Mouse (Mus musculus) erythroblast, embryonic 14.5 days (primary cell): ENCODE results near the gene Tbc1d17. TPM values are rescaled to one million over a fixed set of nuclear protein-coding genes. Genes with fewer than 3 reads are reported as not detected.

ENCODE experiments used
- H3K27me3 ChIP-seq: 2 replicates; pipeline ENCODE4 v1.6.1; 2012; ENCODE audit warnings: inconsistent platforms; ENCODE audit not compliant: control insufficient read depth
- H3K36me3 ChIP-seq: 2 replicates; pipeline ENCODE4 v1.6.1; 2012; ENCODE audit warnings: mild to moderate bottlenecking, inconsistent platforms; ENCODE audit not compliant: control insufficient read depth
- H3K4me1 ChIP-seq: 2 replicates; pipeline ENCODE4 v1.6.1; 2012; ENCODE audit warnings: inconsistent platforms; ENCODE audit not compliant: control insufficient read depth
- H3K4me3 ChIP-seq: replicated peaks from 2 replicates; pipeline ENCODE3; 2012; ENCODE audit warnings: moderate library complexity, mild to moderate bottlenecking, inconsistent platforms
- H3K9me3 ChIP-seq: 2 replicates; pipeline ENCODE4 v1.6.1; 2012; ENCODE audit warnings: low read length, inconsistent platforms, mixed read lengths; ENCODE audit not compliant: control insufficient read depth
- GATA1 ChIP-seq: IDR thresholded peaks from 2 replicates; pipeline ENCODE4 v1.6.1; 2012; ENCODE audit warnings: low read length, inconsistent platforms, mixed read lengths
- TAL1 ChIP-seq: IDR thresholded peaks from 3 replicates; pipeline ENCODE4 v1.6.1; 2012; ENCODE audit warnings: low read length, inconsistent platforms, mixed read lengths
- polyA plus RNA-seq: library from polyadenylated mRNA; stranded (reverse); fragments of >175 nt; gene quantifications from 2 replicates; pipeline ENCODE4 v1.2.3, GENCODE M21; 2012

Tbc1d17 gene
- polyA plus RNA-seq, 1 experiment, result 7.7 TPM

DNA sequence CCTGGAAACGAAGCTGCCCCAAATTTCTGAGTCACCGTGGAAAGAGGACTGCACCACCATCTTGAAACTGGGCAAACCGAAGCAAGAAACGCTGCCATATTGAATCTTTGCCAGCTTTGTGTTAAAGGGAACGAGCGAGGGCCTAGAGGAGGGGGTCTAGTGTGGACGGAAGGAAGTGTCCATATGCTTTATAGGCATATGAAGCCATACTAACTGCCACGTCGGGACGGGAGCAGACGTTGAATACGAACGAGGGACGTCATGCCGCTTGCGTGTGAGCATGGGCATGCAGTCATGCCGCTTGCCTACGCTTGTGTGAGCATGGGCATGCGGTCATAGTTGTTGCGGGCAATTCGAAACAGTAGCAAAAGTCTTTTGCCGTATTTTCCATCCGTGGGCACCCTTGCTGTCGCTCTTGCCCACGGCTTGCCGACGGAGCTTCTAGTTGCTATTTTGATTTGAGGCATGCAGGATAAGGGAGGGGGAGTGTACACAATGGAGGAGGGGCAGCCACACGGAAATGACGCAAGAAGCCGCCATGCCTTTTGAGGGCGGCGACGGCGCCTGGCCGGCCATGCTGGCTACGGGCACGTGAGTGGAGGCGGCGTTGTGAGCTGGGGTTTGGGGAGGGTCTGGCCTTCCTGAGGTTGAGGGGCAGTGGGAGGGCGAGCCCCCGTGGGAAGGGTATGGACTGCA, 685 bp upstream of the Tbc1d17 start:
- peaks cover 71% of the 10 kb centered on the region for H3K4me1 ChIP-seq
- TF ChIP-seq GATA1, result no peak
- TF ChIP-seq TAL1, result no peak
- no peaks in the 10 kb centered on the region for H3K27me3 ChIP-seq
- peak overlapping the region; percentile 76 for H3K4me3 ChIP-seq
- H3K9me3 ChIP-seq, result no peaks in the 10 kb centered on the region
- peaks cover 59% of the 10 kb centered on the region for H3K36me3 ChIP-seq

DNA sequence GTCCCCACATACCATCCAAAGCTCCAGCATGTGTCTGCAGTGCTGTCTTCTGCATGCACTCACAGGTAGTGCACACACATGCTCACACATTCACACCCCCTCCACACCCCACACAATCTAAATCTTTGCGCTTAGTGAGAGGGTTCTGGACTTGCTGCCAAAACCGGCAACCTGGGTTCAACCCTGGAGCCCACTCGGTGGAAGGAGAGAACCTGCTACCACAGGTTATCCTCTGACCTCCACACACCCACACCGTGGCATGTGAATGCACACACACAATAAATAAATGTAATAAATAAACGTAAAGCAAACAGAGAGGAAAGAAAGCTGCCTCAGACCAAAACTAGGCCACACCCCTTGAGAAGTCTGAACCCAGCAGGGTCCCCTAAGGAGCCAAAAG, 1.1 kb downstream of the Tbc1d17 start:
- TF ChIP-seq GATA1 (no peak), TAL1 (no peak)
- peaks cover 66% of the 10 kb centered on the region for H3K36me3 ChIP-seq
- H3K4me1 ChIP-seq, result peaks cover 66% of the 10 kb centered on the region
- no peaks in the 10 kb centered on the region for H3K9me3 ChIP-seq
- H3K27me3 ChIP-seq, result no peaks in the 10 kb centered on the region
- H3K4me3 ChIP-seq, result peak overlapping the region; percentile 76

DNA sequence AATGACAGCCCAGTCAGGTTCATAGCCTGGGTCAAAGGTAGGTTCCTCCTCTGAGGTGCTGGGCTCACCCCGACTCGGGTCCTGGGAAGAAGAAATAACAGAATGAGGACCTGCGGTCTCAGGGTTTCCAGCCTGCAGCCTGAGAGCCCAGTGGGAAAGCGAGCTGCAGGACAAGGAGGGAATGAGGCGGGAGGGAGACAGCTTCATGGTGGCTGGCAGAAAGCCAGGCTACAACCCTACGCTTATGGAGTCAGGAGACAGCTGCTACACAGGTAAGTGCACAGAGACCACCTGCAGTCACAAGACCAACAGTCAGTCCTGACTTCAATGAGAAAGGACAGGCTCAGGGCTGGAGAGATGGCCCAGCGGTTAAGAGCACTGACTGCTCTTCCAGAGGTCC, 2.1 kb downstream of the Tbc1d17 start:
- Histone ChIP-seq H3K9me3 (no peaks in the 10 kb centered on the region), H3K4me1 (peaks cover 57% of the 10 kb centered on the region), H3K4me3 (no peak overlapping the region), H3K36me3 (peaks cover 66% of the 10 kb centered on the region), H3K27me3 (no peaks in the 10 kb centered on the region)
- no peak for TF ChIP-seq GATA1
- no peak for TF ChIP-seq TAL1

DNA sequence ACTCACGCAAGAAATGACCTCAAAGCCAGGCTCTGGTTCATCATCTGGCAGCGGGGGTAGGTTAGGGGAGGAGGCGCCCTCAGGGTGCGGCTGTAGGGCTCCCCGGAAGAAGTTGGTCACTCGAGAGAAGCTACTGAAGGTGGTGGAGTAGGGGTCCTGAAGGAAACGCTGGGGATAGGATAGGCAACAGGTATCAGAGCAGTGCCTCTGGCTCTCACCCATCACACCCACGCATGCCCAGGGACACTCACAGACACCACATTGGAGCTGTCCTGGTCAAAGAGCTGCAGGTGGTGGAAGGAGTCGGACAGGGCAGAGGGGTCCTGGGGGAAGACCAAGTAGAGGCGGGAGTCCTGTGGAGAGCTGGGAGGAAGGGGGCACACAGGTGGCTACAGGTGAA, 3.9 kb downstream of the Tbc1d17 start:
- peaks cover 7% of the 10 kb centered on the region for H3K27me3 ChIP-seq
- H3K9me3 ChIP-seq, result no peaks in the 10 kb centered on the region
- TF ChIP-seq GATA1 (no peak), TAL1 (no peak)
- H3K36me3 ChIP-seq, result peaks cover 75% of the 10 kb centered on the region
- peaks cover 43% of the 10 kb centered on the region for H3K4me1 ChIP-seq
- H3K4me3 ChIP-seq, result no peak overlapping the region

DNA sequence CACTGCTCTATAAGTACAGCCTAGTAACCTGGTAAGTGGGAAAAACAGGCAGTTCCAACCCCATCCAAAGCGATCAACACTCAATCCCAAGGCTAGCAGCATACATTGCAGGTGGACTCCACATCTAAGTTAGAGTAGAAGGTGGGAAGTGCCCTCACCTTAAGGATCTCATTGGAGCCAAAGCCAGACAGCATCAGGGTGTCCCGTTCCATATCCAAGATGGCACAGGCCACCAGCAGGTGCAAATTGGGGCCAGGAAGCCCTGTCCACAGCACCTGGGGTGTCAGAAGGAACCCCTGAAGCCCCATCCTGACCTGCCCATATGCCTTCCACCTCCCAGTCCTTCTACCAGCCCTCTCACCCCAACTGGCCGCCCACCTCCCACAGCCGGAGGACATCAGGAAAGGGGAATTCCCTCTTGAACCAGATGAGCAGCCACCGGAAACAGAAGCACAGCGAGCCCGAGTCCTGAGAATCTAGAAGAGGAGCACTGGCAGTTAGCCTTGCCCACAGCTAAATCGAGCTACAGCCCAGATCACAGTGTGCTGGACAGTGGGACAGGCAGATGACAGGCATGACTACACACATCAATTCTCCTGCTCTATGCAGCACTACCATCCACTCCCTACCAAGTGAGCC, 6.9 kb downstream of the Tbc1d17 start:
- no peaks in the 10 kb centered on the region for H3K9me3 ChIP-seq
- H3K27me3 ChIP-seq, result peaks cover 20% of the 10 kb centered on the region
- peaks cover 31% of the 10 kb centered on the region for H3K4me1 ChIP-seq
- TF ChIP-seq GATA1, result no peak
- TF ChIP-seq TAL1, result no peak
- no peak overlapping the region for H3K4me3 ChIP-seq
- H3K36me3 ChIP-seq, result peaks cover 80% of the 10 kb centered on the region

DNA sequence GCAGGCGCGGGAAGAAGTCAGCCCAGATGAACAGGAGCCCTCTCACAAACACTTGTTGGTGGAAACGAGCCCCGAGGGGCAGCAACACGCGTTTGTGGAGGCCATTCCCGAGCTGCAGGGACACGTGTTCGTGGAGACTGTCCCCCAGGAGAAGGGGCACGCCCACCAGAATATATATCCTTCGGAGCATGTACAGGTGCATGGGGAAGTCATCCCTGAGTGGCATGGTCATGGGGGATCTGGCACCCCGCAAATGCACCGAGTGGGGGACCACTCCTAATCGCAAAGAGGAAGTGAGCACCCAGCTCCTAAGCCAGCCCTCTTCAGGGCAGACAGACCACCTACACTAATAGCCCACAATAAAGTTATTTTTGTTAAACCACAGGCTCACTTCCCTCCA, 8.5 kb downstream of the Tbc1d17 start:
- peaks cover 71% of the 10 kb centered on the region for H3K36me3 ChIP-seq
- no peak overlapping the region for H3K4me3 ChIP-seq
- peaks cover 20% of the 10 kb centered on the region for H3K27me3 ChIP-seq
- H3K9me3 ChIP-seq, result no peaks in the 10 kb centered on the region
- H3K4me1 ChIP-seq, result peaks cover 30% of the 10 kb centered on the region
- TF ChIP-seq TAL1 (no peak), GATA1 (no peak)

DNA sequence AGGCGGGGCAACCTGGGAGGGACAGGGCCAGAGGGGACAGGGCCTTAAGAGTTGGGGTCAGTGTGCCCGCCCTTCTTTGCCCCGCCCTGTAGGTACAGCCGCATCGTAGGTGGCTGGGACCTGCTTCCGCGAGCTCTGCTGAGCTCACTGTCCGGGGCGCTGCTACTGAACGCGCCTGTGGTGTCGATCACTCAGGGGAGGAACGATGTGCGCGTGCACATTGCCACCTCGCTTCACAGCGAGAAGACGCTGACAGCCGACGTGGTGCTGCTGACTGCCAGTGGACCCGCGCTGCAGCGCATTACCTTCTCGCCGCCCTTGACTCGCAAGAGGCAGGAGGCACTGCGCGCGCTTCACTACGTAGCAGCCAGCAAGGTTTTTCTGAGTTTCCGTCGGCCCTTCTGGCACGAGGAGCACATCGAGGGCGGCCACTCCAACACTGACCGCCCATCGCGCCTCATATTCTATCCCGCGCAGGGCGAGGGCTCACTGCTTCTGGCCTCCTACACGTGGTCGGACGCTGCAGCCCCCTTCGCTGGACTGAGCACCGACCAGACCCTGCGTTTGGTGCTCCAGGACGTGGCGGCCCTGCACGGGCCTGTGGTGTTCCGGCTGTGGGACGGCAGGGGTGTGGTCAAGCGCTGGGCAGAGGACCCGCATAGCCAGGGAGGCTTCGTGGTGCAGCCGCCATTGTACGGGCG, 9.2 kb downstream of the Tbc1d17 start:
- no peaks in the 10 kb centered on the region for H3K9me3 ChIP-seq
- H3K27me3 ChIP-seq, result peaks cover 20% of the 10 kb centered on the region
- TF ChIP-seq GATA1 (no peak), TAL1 (no peak; the same call in 2 of the 3 replicates)
- peaks cover 64% of the 10 kb centered on the region for H3K36me3 ChIP-seq
- H3K4me3 ChIP-seq, result peak overlapping the region; percentile 30
- peaks cover 30% of the 10 kb centered on the region for H3K4me1 ChIP-seq

DNA sequence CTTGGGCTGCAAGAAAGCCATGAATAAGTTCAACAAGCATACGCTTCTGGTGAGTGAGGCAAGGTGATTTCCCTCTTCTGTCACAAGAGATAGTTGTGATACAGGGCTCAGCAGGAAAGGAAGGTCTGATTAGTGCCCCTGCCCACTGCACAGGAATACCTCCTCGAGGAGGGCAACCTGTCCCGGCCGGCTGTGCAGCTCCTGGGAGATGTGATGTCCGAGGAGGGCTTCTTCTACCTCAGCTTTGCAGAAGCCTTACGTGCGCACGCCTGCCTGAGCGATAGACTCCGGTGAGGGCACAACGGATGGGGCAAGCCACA, 9.7 kb downstream of the Tbc1d17 start:
- no peaks in the 10 kb centered on the region for H3K9me3 ChIP-seq
- H3K36me3 ChIP-seq, result peaks cover 61% of the 10 kb centered on the region
- TF ChIP-seq GATA1, result no peak
- no peak for TF ChIP-seq TAL1
- H3K4me1 ChIP-seq, result peaks cover 30% of the 10 kb centered on the region
- H3K4me3 ChIP-seq, result no peak overlapping the region
- peaks cover 20% of the 10 kb centered on the region for H3K27me3 ChIP-seq

DNA sequence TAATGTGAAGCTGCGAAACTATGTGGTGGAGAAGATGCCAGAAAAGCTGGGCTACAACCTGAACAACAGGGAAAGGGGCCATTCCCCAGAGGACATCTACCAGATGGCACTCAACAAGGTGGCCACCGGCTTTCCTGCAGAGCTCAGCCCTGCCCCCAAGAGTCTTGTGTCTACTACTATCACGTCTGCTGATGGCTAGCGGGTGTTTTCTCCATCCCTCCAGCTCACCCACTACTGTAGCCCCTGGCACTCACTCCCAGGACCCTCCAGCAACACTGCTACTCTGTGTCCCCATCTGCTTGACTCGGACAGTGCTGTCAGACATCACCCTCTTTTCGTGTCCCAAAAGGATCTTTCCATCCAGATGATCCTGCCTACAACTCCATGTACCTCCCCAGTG, 10.8 kb downstream of the Tbc1d17 start:
- Histone ChIP-seq H3K36me3 (peaks cover 56% of the 10 kb centered on the region), H3K4me1 (peaks cover 21% of the 10 kb centered on the region), H3K9me3 (no peaks in the 10 kb centered on the region), H3K4me3 (no peak overlapping the region), H3K27me3 (peaks cover 20% of the 10 kb centered on the region)
- no peak for TF ChIP-seq GATA1
- TF ChIP-seq TAL1, result no peak
